10 mouse cellular contexts compared by ENCODE assay signal in genomic region chr17:53554088-53554487, GRCm38 (mm10). TPM values are rescaled to one million over a fixed set of nuclear protein-coding genes. Genes with fewer than 3 reads are reported as not detected.
DNase-seq lines count a peak whose midpoint lies in the region; ATAC-seq and TF ChIP-seq lines count a peak whose summit lies in the region.
"Had no signal": no experiment of that assay in that cellular context is flagged by ENCODE, and none has a peak within 500 bp of the region (broad histone marks: within the 10 kb centered on the region; RNA-seq: fewer than 3 reads in every experiment).

No protein-coding gene starts in this region.

- no peak overlapping the region for H3K4me3 ChIP-seq in hindbrain, postnatal 0 days (ENCODE audit: low read length)
- no peak overlapping the region for H3K4me3 ChIP-seq in hindbrain, embryonic 14.5 days (replicated peaks; ENCODE audit: low read length)
- H3K4me3 ChIP-seq in liver, embryonic 14.5 days (ENCODE audit: insufficient read depth in 1 of 2, low read depth in 2 of 2, low read length in 2 of 2), result no peak overlapping the region
- H3K4me3 ChIP-seq: erythroblast, embryonic 14.5 days had no signal

- no peak overlapping the region for H3K27ac ChIP-seq in hindbrain, postnatal 0 days
- no peak overlapping the region for H3K27ac ChIP-seq in hindbrain, embryonic 14.5 days
- H3K27ac ChIP-seq in liver, embryonic 14.5 days, result peak overlapping the region; percentile 79

- no peaks in the 10 kb centered on the region for H3K36me3 ChIP-seq in hindbrain, postnatal 0 days (ENCODE audit: insufficient read depth, low read length)
- H3K36me3 ChIP-seq in hindbrain, embryonic 14.5 days (replicated peaks; ENCODE audit: control insufficient read depth, insufficient read depth), result no peaks in the 10 kb centered on the region
- H3K36me3 ChIP-seq in liver, embryonic 14.5 days (replicated peaks; ENCODE audit: control insufficient read depth, insufficient read depth, low read depth), result no peaks in the 10 kb centered on the region

- no peaks in the 10 kb centered on the region for H3K9me3 ChIP-seq in hindbrain, postnatal 0 days (ENCODE audit: low read length)
- H3K9me3 ChIP-seq in hindbrain, embryonic 14.5 days (ENCODE audit: control insufficient read depth, low read length), result no peaks in the 10 kb centered on the region
- no peaks in the 10 kb centered on the region for H3K9me3 ChIP-seq in liver, embryonic 14.5 days (ENCODE audit: control insufficient read depth, low read length)

- no peak overlapping the region for H3K4me2 ChIP-seq in hindbrain, postnatal 0 days (ENCODE audit: low read depth, low read length)
- H3K4me2 ChIP-seq in hindbrain, embryonic 14.5 days (replicated peaks), result no peak overlapping the region
- peak overlapping the region; percentile 49 for H3K4me2 ChIP-seq in liver, embryonic 14.5 days (ENCODE audit: low read depth)

- no peak for TF ChIP-seq EP300 in liver, embryonic 14.5 days (IDR thresholded peaks at IDR 0.05; ENCODE audit: low read depth)

- WGBS in hindbrain, postnatal 0 days, result 58% methylated on average over 4 of the region's 4 CpGs
- WGBS in hindbrain, embryonic 14.5 days, result 72% methylated on average over 4 of the region's 4 CpGs
- 60% methylated on average over 4 of the region's 4 CpGs for WGBS in liver, embryonic 14.5 days (ENCODE audit: insufficient replicate concordance)

- ATAC-seq in hindbrain, postnatal 0 days, result no peak
- no peak for ATAC-seq in hindbrain, embryonic 14.5 days (ENCODE audit: low FRiP score)
- peak; percentile 38; the same call in 1 of the 2 replicates for ATAC-seq in liver, embryonic 14.5 days (ENCODE audit: insufficient read depth)
- ATAC-seq in frontal cortex, adult (ENCODE audit: low TSS enrichment), result no peak

- H3K27me3 ChIP-seq in hindbrain, postnatal 0 days (ENCODE audit: insufficient read depth, low read length), result no peaks in the 10 kb centered on the region
- no peaks in the 10 kb centered on the region for H3K27me3 ChIP-seq in hindbrain, embryonic 14.5 days (ENCODE audit: control insufficient read depth, insufficient read depth, low read length)
- no peaks in the 10 kb centered on the region for H3K27me3 ChIP-seq in liver, embryonic 14.5 days (ENCODE audit: control insufficient read depth, insufficient read depth, low read length)

- no peaks in the 10 kb centered on the region for H3K4me1 ChIP-seq in hindbrain, postnatal 0 days (ENCODE audit: insufficient read depth, low read length)
- no peaks in the 10 kb centered on the region for H3K4me1 ChIP-seq in hindbrain, embryonic 14.5 days (replicated peaks; ENCODE audit: control insufficient read depth, insufficient read depth, low read length)
- peaks cover 23 to 28% of the 10 kb centered on the region in 2 experiments for H3K4me1 ChIP-seq in liver, embryonic 14.5 days (replicated peaks; ENCODE audit: control insufficient read depth in 2 of 2, insufficient read depth in 2 of 2, low read length in 1 of 2)

- no peak overlapping the region for H3K9ac ChIP-seq in hindbrain, postnatal 0 days (replicated peaks; ENCODE audit: low read length)
- no peak overlapping the region for H3K9ac ChIP-seq in hindbrain, embryonic 14.5 days
- no peak overlapping the region for H3K9ac ChIP-seq in liver, embryonic 14.5 days (replicated peaks)

- TF ChIP-seq CTCF in hindbrain, postnatal 0 days (IDR thresholded peaks at IDR 0.05; ENCODE audit: low read depth), result peak; percentile 49
- peak; percentile 85 for TF ChIP-seq CTCF in liver, embryonic 14.5 days (IDR thresholded peaks at IDR 0.05; ENCODE audit: low read depth)

- no peak for DNase-seq in hindbrain, postnatal 0 days (ENCODE audit: low spot score)
- DNase-seq in hindbrain, embryonic 14.5 days (ENCODE audit: low spot score), result no peak
- DNase-seq in CD4-positive, CD25-positive, alpha-beta regulatory T cell, adult 2 months (ENCODE audit: low read depth, low spot score), result peak; percentile 61
- peak; percentile 72 for DNase-seq in ZHBTc4 (ENCODE audit: low read depth, low spot score)
- no peak for DNase-seq in liver, embryonic 14.5 days (ENCODE audit: low read depth in 3 of 3, low spot score in 3 of 3)
- no peak for DNase-seq in ovary, postnatal 36 days (ENCODE audit: low spot score)
- DNase-seq in gastrocnemius, adult 8-10 months (ENCODE audit: low spot score in 2 of 2), result no peak

RNA-seq across cellular contexts. Expression of gene Kat2b, which starts 12.6 kb away (rescaled TPM):
- 17.5 and 20.6 TPM in 2 replicates for total RNA-seq in hindbrain, postnatal 0 days (2014; rRNA removed)
- 4.2 and 4.6 TPM in 2 replicates for polyA plus RNA-seq in hindbrain, postnatal 0 days (2015; fragmentation: Nextera tagmentation; extraction: Ambion mirVana)
- polyA plus RNA-seq in hindbrain, embryonic 14.5 days (2014; fragmentation: Nextera tagmentation; extraction: Ambion mirVana), result 8.2 and 8.5 TPM in 2 replicates
- 4.0 and 6.0 TPM in 2 replicates for polyA plus RNA-seq in liver, embryonic 14.5 days (2012; rRNA removed)
- 6.1 and 7.5 TPM in 2 replicates for polyA plus RNA-seq in liver, embryonic 14.5 days (2014; fragmentation: Nextera tagmentation; extraction: Ambion mirVana)
- total RNA-seq in gastrocnemius, adult 8-10 months (2022), result 10 to 100 TPM; 57.6 to 76.6 (median 67.2) TPM

RNA-seq across cellular contexts. Expression of gene Pp2d1, which starts 14.8 kb away (rescaled TPM):
- not detected in 2 replicates for total RNA-seq in hindbrain, postnatal 0 days (2014; rRNA removed)
- 0.21 TPM in 2 replicates for polyA plus RNA-seq in hindbrain, postnatal 0 days (2015; fragmentation: Nextera tagmentation; extraction: Ambion mirVana)
- polyA plus RNA-seq in hindbrain, embryonic 14.5 days (2014; fragmentation: Nextera tagmentation; extraction: Ambion mirVana), result 0.48 and 0.60 TPM in 2 replicates
- not detected in 2 replicates for polyA plus RNA-seq in liver, embryonic 14.5 days (2012; rRNA removed)
- 0.09 TPM in 1 of 2 replicates, not detected in the other for polyA plus RNA-seq in liver, embryonic 14.5 days (2014; fragmentation: Nextera tagmentation; extraction: Ambion mirVana)
- under 1 TPM in 1 of 4 experiments, not detected in 3; 0.12 TPM for total RNA-seq in gastrocnemius, adult 8-10 months (2022)
- total RNA-seq: hematopoietic stem cell, adult 5-6 weeks had no signal
- polyA plus RNA-seq: erythroblast, embryonic 14.5 days had no signal

Comparison
In these comparisons a context has a peak if more than half of its experiments do, and no peak if none do; other contexts are left out.
1. DNase-seq: peak in CD4-positive, CD25-positive, alpha-beta regulatory T cell, adult 2 months (single experiment) and ZHBTc4 (single experiment); none in hindbrain, postnatal 0 days (single experiment), hindbrain, embryonic 14.5 days (single experiment), liver, embryonic 14.5 days (0 of 3), ovary, postnatal 36 days (single experiment) and gastrocnemius, adult 8-10 months (0 of 2).